Mouse (Mus musculus): ENCODE results near the gene Apoc1. TPM values are rescaled to one million over a fixed set of nuclear protein-coding genes. Genes with fewer than 3 reads are reported as not detected.
A peak's percentile ranks its signal among the peaks of the same experiment; 100 is the strongest.

Apoc1 gene
- polyA plus RNA-seq, 1 experiment from 2014 or later: 1.0 TPM

GRCm38 (mm10) chr7:19700299-19701068, 8.0 kb upstream of the Apoc1 start:
- H3K9ac ChIP-seq (ENCODE audit: low read depth, low read length): no peak overlapping the region
- no peaks in the 10 kb centered on the region for H3K9me3 ChIP-seq (replicated peaks; ENCODE audit: control insufficient read depth, low read length, poor library complexity, severe bottlenecking)
- H3K27ac ChIP-seq (ENCODE audit: low read length): no peak overlapping the region
- peaks cover 3% of the 10 kb centered on the region; the same call in 1 of the 2 replicates for H3K36me3 ChIP-seq (ENCODE audit: control insufficient read depth, insufficient read depth, low read length)
- WGBS: 63% methylated on average over 12 of the region's 12 CpGs
- no peak overlapping the region for H3K4me2 ChIP-seq (ENCODE audit: low read length)
- ATAC-seq: no peak
- H3K4me1 ChIP-seq (ENCODE audit: control insufficient read depth, insufficient read depth, low read length): peaks cover 16% of the 10 kb centered on the region; the same call in 1 of the 2 replicates
- no peak overlapping the region for H3K4me3 ChIP-seq (ENCODE audit: low read depth, low read length)
- no peaks in the 10 kb centered on the region for H3K27me3 ChIP-seq (ENCODE audit: control insufficient read depth, insufficient read depth, low read depth, low read length)

- no peak overlapping the region for H3K9ac ChIP-seq (ENCODE audit: low read depth, low read length)
- peaks cover 3% of the 10 kb centered on the region; the same call in 1 of the 2 replicates for H3K36me3 ChIP-seq (ENCODE audit: control insufficient read depth, insufficient read depth, low read length)
- H3K27me3 ChIP-seq (ENCODE audit: control insufficient read depth, insufficient read depth, low read depth, low read length): no peaks in the 10 kb centered on the region
- no peaks in the 10 kb centered on the region for H3K9me3 ChIP-seq (replicated peaks; ENCODE audit: control insufficient read depth, low read length, poor library complexity, severe bottlenecking)
- no peak overlapping the region for H3K4me3 ChIP-seq (ENCODE audit: low read depth, low read length)
- H3K27ac ChIP-seq (ENCODE audit: low read length): no peak overlapping the region
- WGBS: 76% methylated on average over 4 of the region's 4 CpGs
- H3K4me2 ChIP-seq (ENCODE audit: low read length): no peak overlapping the region
- no peak for ATAC-seq
- H3K4me1 ChIP-seq (ENCODE audit: control insufficient read depth, insufficient read depth, low read length): peaks cover 16% of the 10 kb centered on the region; the same call in 1 of the 2 replicates
Observed at GRCm38 (mm10) chr7:19699827-19700148, 7.3 kb upstream of the Apoc1 start.

- Histone ChIP-seq H3K27me3 (ENCODE audit: control insufficient read depth, insufficient read depth, low read depth, low read length) (no peaks in the 10 kb centered on the region), H3K9me3 (replicated peaks; ENCODE audit: control insufficient read depth, low read length, poor library complexity, severe bottlenecking) (no peaks in the 10 kb centered on the region), H3K36me3 (ENCODE audit: control insufficient read depth, insufficient read depth, low read length) (peaks cover 3% of the 10 kb centered on the region; the same call in 1 of the 2 replicates), H3K9ac (ENCODE audit: low read depth, low read length) (peak within 1 kb of the TSS; percentile 57), H3K4me1 (ENCODE audit: control insufficient read depth, insufficient read depth, low read length) (peaks cover 16% of the 10 kb centered on the region; the same call in 1 of the 2 replicates), H3K27ac (ENCODE audit: low read length) (peak within 1 kb of the TSS; percentile 29; the same call in 1 of the 2 replicates), H3K4me3 (ENCODE audit: low read depth, low read length) (peak within 1 kb of the TSS; percentile 35), H3K4me2 (ENCODE audit: low read length) (peak within 1 kb of the TSS; percentile 54)
- WGBS: 1% methylated on average over 16 of the region's 20 CpGs
- ATAC-seq: peak; percentile 68
Observed at GRCm38 (mm10) chr7:19698907-19699826, 6.7 kb upstream of the Apoc1 start, which contains the start of gene Apoe. Gene Apoe, minus strand, starts transcription at chr7:19699188.

- 2% methylated on average over 28 of the region's 28 CpGs for WGBS
- Histone ChIP-seq H3K4me1 (ENCODE audit: control insufficient read depth, insufficient read depth, low read length) (peaks cover 16% of the 10 kb centered on the region; the same call in 1 of the 2 replicates), H3K9me3 (replicated peaks; ENCODE audit: control insufficient read depth, low read length, poor library complexity, severe bottlenecking) (no peaks in the 10 kb centered on the region), H3K9ac (ENCODE audit: low read depth, low read length) (peak overlapping the region; percentile 57), H3K27me3 (ENCODE audit: control insufficient read depth, insufficient read depth, low read depth, low read length) (no peaks in the 10 kb centered on the region), H3K4me2 (ENCODE audit: low read length) (peak overlapping the region; percentile 54), H3K4me3 (ENCODE audit: low read depth, low read length) (peak overlapping the region; percentile 35), H3K27ac (ENCODE audit: low read length) (peak overlapping the region; percentile 29; the same call in 1 of the 2 replicates), H3K36me3 (ENCODE audit: control insufficient read depth, insufficient read depth, low read length) (peaks cover 3% of the 10 kb centered on the region; the same call in 1 of the 2 replicates)
- ATAC-seq: no peak
Observed at GRCm38 (mm10) chr7:19697949-19698906, 5.8 kb upstream of the Apoc1 start.

- Histone ChIP-seq H3K4me3 (ENCODE audit: low read depth, low read length) (no peak overlapping the region), H3K4me1 (ENCODE audit: control insufficient read depth, insufficient read depth, low read length) (peaks cover 16% of the 10 kb centered on the region; the same call in 1 of the 2 replicates), H3K27me3 (ENCODE audit: control insufficient read depth, insufficient read depth, low read depth, low read length) (no peaks in the 10 kb centered on the region), H3K36me3 (ENCODE audit: control insufficient read depth, insufficient read depth, low read length) (peaks cover 3% of the 10 kb centered on the region; the same call in 1 of the 2 replicates), H3K4me2 (ENCODE audit: low read length) (no peak overlapping the region), H3K9ac (ENCODE audit: low read depth, low read length) (no peak overlapping the region), H3K27ac (ENCODE audit: low read length) (no peak overlapping the region), H3K9me3 (replicated peaks; ENCODE audit: control insufficient read depth, low read length, poor library complexity, severe bottlenecking) (no peaks in the 10 kb centered on the region)
- ATAC-seq: no peak
- 95% methylated on average over 34 of the region's 34 CpGs for WGBS
Observed at GRCm38 (mm10) chr7:19696336-19696873, 3.9 kb upstream of the Apoc1 start.

- Histone ChIP-seq H3K4me1 (ENCODE audit: control insufficient read depth, insufficient read depth, low read length) (peaks cover 16% of the 10 kb centered on the region; the same call in 1 of the 2 replicates), H3K9ac (ENCODE audit: low read depth, low read length) (no peak overlapping the region), H3K27ac (ENCODE audit: low read length) (no peak overlapping the region), H3K9me3 (replicated peaks; ENCODE audit: control insufficient read depth, low read length, poor library complexity, severe bottlenecking) (no peaks in the 10 kb centered on the region), H3K4me3 (ENCODE audit: low read depth, low read length) (no peak overlapping the region), H3K27me3 (ENCODE audit: control insufficient read depth, insufficient read depth, low read depth, low read length) (no peaks in the 10 kb centered on the region), H3K36me3 (ENCODE audit: control insufficient read depth, insufficient read depth, low read length) (peaks cover 3% of the 10 kb centered on the region; the same call in 1 of the 2 replicates), H3K4me2 (ENCODE audit: low read length) (no peak overlapping the region)
- WGBS: 84% methylated on average over 6 of the region's 6 CpGs
- ATAC-seq: no peak
Observed at GRCm38 (mm10) chr7:19695881-19696280, 3.4 kb upstream of the Apoc1 start.

- H3K9me3 ChIP-seq (replicated peaks; ENCODE audit: control insufficient read depth, low read length, poor library complexity, severe bottlenecking): no peaks in the 10 kb centered on the region
- no peak for ATAC-seq
- 60% methylated on average over 8 of the region's 8 CpGs for WGBS
- H3K9ac ChIP-seq (ENCODE audit: low read depth, low read length): no peak overlapping the region
- peaks cover 16% of the 10 kb centered on the region; the same call in 1 of the 2 replicates for H3K4me1 ChIP-seq (ENCODE audit: control insufficient read depth, insufficient read depth, low read length)
- H3K27ac ChIP-seq (ENCODE audit: low read length): no peak overlapping the region
- peaks cover 3% of the 10 kb centered on the region; the same call in 1 of the 2 replicates for H3K36me3 ChIP-seq (ENCODE audit: control insufficient read depth, insufficient read depth, low read length)
- no peaks in the 10 kb centered on the region for H3K27me3 ChIP-seq (ENCODE audit: control insufficient read depth, insufficient read depth, low read depth, low read length)
- H3K4me2 ChIP-seq (ENCODE audit: low read length): no peak overlapping the region
- no peak overlapping the region for H3K4me3 ChIP-seq (ENCODE audit: low read depth, low read length)
Observed at GRCm38 (mm10) chr7:19695213-19695594, 2.7 kb upstream of the Apoc1 start.

All from midbrain, embryonic 16.5 days (tissue).